Mouse (Mus musculus) embryonic facial prominence, embryonic 12.5 days (tissue): ENCODE measurements around the gene Atg10. TPM values are rescaled to one million over a fixed set of nuclear protein-coding genes. Genes with fewer than 3 reads are reported as not detected.

Experiments
- ATAC-seq: fragments of 200-750 bp; cut with Nextera tagmentation; 2 replicates; pipeline ENCODE4 v1.8.0; 2017; ENCODE audit not compliant: insufficient number of reproducible peaks, insufficient read depth, low FRiP score, low TSS enrichment
- H3K27ac ChIP-seq: fragments of 300-500 bp; sonication (generic); 2 replicates; pipeline ENCODE4 v1.5.1; 2016; ENCODE audit warnings: mild to moderate bottlenecking
- H3K27me3 ChIP-seq: fragments of 300-500 bp; sonication (generic); 2 replicates; pipeline ENCODE4 v1.6.1; 2016; ENCODE audit warnings: mild to moderate bottlenecking, moderate library complexity
- H3K36me3 ChIP-seq: fragments of 300-500 bp; sonication (generic); 2 replicates; pipeline ENCODE4 v1.6.1; 2016; ENCODE audit warnings: mild to moderate bottlenecking
- H3K4me1 ChIP-seq: fragments of 300-500 bp; sonication (generic); 2 replicates; pipeline ENCODE4 v1.6.1; 2016
- H3K4me2 ChIP-seq: fragments of 300-500 bp; sonication (generic); replicated peaks from 2 replicates; pipeline ENCODE4 v1.6.1; 2016; ENCODE audit warnings: mild to moderate bottlenecking, moderate library complexity
- H3K4me3 ChIP-seq: fragments of 300-500 bp; sonication (generic); 2 replicates; pipeline ENCODE4 v1.5.1; 2016; ENCODE audit warnings: mild to moderate bottlenecking
- H3K9ac ChIP-seq: fragments of 300-500 bp; sonication (generic); 2 replicates; pipeline ENCODE4 v1.6.1; 2016; ENCODE audit warnings: mild to moderate bottlenecking, moderate library complexity
- H3K9me3 ChIP-seq: fragments of 300-500 bp; sonication (generic); 2 replicates; pipeline ENCODE4 v1.6.1; 2016; ENCODE audit warnings: mild to moderate bottlenecking, moderate library complexity
- WGBS: fragments of 180-500 bp; shearing (Covaris S2); methylation state at CpG from one replicate; pipeline ENCODE4 v1.1.7; 2016; 5-methylcytosine and 5-hydroxymethylcytosine counted together
- polyA plus RNA-seq: library from polyadenylated mRNA; unstranded; fragments of >200 nt; fragmentation: Nextera tagmentation; extraction: Ambion mirVana; gene quantifications from 2 replicates; pipeline ENCODE4 v1.2.1, GENCODE M21; 2016

The Atg10 gene
- polyA plus RNA-seq, 1 experiment from 2014 or later, result 19.9 TPM

DNA sequence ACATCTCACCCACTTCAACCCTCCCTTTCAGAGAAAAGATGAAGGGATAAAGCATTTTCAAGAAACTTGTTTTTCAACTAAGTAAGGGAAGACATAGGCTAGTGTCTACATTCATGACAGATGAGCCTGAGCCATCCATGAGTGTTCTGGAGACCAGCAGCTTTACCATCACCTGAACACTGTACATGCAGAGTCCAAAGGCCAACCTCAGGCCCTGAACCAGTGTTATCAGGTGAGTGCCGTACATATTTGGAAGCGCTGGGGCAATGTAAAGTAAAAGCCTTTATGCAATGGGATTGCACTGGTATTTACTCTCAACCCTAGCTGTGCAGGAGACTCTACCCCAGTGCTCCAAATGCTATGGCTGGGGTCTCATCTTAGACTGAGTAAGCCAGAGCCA lies 66.8 kb downstream of the Atg10 start:
- H3K4me1 ChIP-seq, result no peaks in the 10 kb centered on the region
- no peaks in the 10 kb centered on the region for H3K36me3 ChIP-seq
- ATAC-seq, result no peak
- H3K27ac ChIP-seq, result no peak overlapping the region
- WGBS, result 92% methylated on average over 2 of the region's 2 CpGs
- H3K9ac ChIP-seq, result no peak overlapping the region
- H3K9me3 ChIP-seq, result no peaks in the 10 kb centered on the region
- H3K4me2 ChIP-seq, result no peak overlapping the region
- H3K27me3 ChIP-seq, result no peaks in the 10 kb centered on the region
- H3K4me3 ChIP-seq, result no peak overlapping the region

DNA sequence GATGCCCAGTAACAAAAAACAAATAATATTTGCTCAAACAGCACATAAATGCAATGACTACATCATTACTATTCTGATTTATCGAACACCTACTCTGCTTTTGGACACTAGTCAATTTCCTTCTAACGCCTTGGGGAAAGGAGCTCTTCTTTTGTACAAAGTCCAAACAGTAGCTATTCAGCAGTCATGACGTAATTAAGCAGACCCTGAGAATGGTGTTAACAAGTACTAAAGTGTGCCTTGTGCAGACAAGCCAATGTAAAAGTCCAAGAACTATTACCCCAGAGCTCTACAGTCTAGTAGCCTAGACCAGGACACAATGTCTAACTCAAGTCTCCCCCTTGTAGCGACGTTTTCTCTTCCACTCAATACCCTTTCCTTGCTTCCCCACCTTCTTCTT lies 67.5 kb downstream of the Atg10 start:
- no peaks in the 10 kb centered on the region for H3K27me3 ChIP-seq
- H3K9me3 ChIP-seq, result no peaks in the 10 kb centered on the region
- H3K4me2 ChIP-seq, result no peak overlapping the region
- no peak overlapping the region for H3K9ac ChIP-seq
- H3K4me1 ChIP-seq, result no peaks in the 10 kb centered on the region
- 87% methylated on average over 5 of the region's 5 CpGs for WGBS
- no peaks in the 10 kb centered on the region for H3K36me3 ChIP-seq
- H3K27ac ChIP-seq, result no peak overlapping the region
- no peak for ATAC-seq
- no peak overlapping the region for H3K4me3 ChIP-seq

DNA sequence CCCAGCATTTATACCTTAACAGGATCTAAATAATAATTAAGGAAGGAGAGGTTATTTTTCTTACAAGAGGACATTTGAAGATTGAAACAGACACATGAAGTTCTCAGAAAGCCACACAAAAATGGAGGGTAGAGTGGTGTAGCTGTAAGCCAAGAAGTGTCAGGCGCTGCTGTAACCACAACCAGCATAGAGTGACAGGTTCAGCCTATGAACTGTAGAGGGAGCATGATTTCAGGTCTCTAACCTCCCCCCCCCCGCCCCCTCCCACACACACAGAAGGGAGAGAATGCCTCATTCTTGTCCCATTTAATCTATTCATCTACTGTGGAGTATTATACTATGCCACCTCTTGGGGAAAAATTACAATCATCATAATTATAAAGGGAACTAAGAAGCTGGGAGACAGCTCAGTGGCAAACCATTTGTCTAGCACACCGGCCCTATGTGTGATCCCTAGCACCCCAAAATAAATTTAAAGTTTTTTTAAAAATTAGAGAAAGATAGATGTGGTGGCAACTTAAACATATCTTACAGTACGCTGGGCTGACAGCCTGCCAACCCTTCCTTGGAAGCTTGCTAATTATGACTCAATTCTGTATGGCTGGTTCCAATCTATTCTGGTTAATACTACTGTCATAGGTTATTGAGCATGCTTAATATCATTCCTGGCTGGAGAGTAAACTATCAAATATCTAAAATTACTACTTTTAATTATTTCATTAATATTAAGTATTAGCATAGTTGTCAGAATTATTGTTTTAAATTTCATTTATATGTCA lies 68.2 kb downstream of the Atg10 start:
- WGBS, result 82% methylated on average over 4 of the region's 4 CpGs
- no peaks in the 10 kb centered on the region for H3K9me3 ChIP-seq
- H3K9ac ChIP-seq, result no peak overlapping the region
- H3K27ac ChIP-seq, result no peak overlapping the region
- ATAC-seq, result no peak
- H3K4me3 ChIP-seq, result no peak overlapping the region
- H3K27me3 ChIP-seq, result no peaks in the 10 kb centered on the region
- no peaks in the 10 kb centered on the region for H3K4me1 ChIP-seq
- no peaks in the 10 kb centered on the region for H3K36me3 ChIP-seq
- no peak overlapping the region for H3K4me2 ChIP-seq

DNA sequence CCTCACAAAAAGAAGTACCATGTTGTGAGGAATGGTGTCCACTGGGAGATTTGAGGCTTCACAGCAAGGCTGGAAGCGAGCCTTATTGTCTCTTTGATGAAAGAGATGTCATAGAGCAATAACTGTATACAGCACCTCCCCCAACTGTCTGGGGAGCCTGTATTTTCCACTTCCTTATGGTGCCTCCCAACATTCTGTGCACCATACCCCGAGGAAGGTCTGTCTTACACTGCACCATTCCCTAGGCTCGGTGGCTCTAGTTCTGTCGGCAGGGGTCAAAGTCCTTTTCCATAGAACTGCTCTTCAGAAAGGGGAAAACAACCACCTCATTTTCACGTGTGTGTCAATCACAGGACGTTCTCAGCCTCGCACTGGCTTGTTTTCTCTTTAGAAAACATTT lies 69.1 kb downstream of the Atg10 start:
- H3K27me3 ChIP-seq, result no peaks in the 10 kb centered on the region
- no peak overlapping the region for H3K4me2 ChIP-seq
- no peaks in the 10 kb centered on the region for H3K36me3 ChIP-seq
- H3K4me3 ChIP-seq, result no peak overlapping the region
- ATAC-seq, result no peak
- H3K9me3 ChIP-seq, result no peaks in the 10 kb centered on the region
- H3K27ac ChIP-seq, result no peak overlapping the region
- 85% methylated on average over 7 of the region's 7 CpGs for WGBS
- H3K9ac ChIP-seq, result no peak overlapping the region
- H3K4me1 ChIP-seq, result no peaks in the 10 kb centered on the region

DNA sequence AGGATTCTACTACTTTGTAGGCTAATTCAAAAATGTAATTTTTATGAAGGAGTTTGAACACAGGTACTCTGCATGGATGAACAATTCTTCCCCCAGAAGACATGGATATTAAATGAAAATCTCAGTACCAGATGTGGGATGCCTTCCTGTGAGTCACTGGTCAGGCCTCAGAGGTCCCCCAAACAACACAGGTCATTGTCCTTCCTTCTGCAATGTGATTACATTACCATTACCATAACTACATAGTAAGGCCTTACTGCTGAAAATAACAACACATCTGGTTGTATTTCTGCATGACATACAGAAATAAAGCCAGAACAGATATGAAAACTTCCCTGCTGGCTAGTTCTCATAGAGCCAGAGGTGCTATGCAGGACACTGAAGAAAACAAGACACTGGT lies 87.4 kb downstream of the Atg10 start:
- Histone ChIP-seq H3K27ac (no peak overlapping the region), H3K36me3 (no peaks in the 10 kb centered on the region), H3K4me2 (no peak overlapping the region), H3K9me3 (no peaks in the 10 kb centered on the region), H3K9ac (no peak overlapping the region), H3K4me1 (0 out of 2 replicates have a peak, but pooled peaks cover 8% of the 10 kb centered on the region), H3K27me3 (no peaks in the 10 kb centered on the region), H3K4me3 (no peak overlapping the region)
- ATAC-seq, result no peak

DNA sequence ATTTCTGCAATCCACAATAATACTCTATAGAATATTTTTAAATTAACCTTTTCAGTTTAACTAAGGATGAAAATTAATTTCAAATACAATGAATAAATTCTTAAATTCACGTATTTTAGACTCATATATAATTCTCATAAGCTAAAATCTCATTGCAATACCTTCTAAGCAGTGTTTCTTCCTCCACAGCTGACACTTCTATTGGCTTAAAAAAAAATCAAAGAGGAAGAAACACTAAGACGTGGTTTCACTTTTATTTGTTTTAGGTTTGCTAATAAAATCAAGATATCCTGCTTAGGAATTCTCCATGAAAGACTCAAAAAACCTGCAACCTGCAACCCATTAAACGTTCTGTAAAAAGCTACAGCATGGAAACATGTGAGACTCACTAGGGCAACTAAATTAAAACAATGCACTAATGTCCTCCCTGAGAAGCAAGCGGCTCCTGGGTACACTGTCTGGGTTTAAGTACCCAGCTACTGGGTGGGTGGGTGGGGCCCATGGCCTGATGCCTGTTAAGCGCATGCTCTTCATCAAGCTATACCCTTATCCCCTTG lies 90.4 kb downstream of the Atg10 start:
- no peaks in the 10 kb centered on the region for H3K36me3 ChIP-seq
- no peaks in the 10 kb centered on the region for H3K9me3 ChIP-seq
- no peak for ATAC-seq
- H3K27me3 ChIP-seq, result no peaks in the 10 kb centered on the region
- WGBS, result 34% methylated on average over 5 of the region's 5 CpGs
- no peak overlapping the region for H3K4me3 ChIP-seq
- H3K4me2 ChIP-seq, result no peak overlapping the region
- H3K27ac ChIP-seq, result no peak overlapping the region
- peaks cover 13% of the 10 kb centered on the region; the same call in 1 of the 2 replicates for H3K4me1 ChIP-seq
- H3K9ac ChIP-seq, result no peak overlapping the region

DNA sequence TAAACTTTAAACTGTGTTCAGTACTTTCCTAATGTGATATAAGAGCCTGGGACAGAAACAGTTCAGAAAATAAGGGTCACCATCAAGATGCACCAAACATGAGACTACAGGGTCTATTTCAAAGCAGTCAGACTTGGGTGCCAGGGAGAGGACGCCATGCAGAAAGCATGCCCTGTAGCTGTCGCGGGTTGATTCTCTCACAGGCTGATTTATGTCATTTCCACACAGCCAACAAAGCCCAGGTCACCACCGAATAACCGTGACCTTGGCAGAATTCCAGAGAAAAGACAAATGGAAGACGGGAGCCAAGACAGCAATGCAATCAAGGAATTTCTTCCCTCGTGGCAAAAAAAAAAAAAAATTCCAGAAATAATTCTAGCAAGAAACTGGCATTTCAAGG lies 94.7 kb downstream of the Atg10 start:
- H3K4me1 ChIP-seq, result peaks cover 8% of the 10 kb centered on the region; the same call in 1 of the 2 replicates
- no peaks in the 10 kb centered on the region for H3K36me3 ChIP-seq
- H3K9me3 ChIP-seq, result no peaks in the 10 kb centered on the region
- H3K4me3 ChIP-seq, result no peak overlapping the region
- WGBS, result 47% methylated on average over 7 of the region's 7 CpGs
- no peak overlapping the region for H3K4me2 ChIP-seq
- no peak overlapping the region for H3K27ac ChIP-seq
- ATAC-seq, result no peak
- no peaks in the 10 kb centered on the region for H3K27me3 ChIP-seq
- no peak overlapping the region for H3K9ac ChIP-seq

DNA sequence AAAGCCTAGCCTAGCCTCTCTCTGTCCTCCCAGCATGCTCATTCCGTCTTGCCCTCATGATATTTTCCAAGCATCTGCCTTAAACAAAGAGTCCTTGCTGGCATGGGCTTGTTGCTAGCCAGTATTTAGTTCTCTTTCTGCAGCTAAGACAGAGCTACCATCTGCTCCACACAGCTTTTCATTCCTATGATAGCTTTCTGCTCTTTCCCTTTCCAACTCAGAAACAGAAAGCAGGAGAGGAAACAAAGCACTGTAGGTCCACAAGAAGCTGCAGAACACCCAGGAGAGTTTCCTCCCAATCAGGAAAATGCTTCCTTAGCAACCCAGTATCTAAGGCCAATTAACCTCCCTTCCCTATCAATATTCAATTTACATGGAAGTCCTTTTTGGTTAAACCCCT lies 95.2 kb downstream of the Atg10 start:
- no peak overlapping the region for H3K4me2 ChIP-seq
- H3K36me3 ChIP-seq, result no peaks in the 10 kb centered on the region
- H3K27me3 ChIP-seq, result no peaks in the 10 kb centered on the region
- ATAC-seq, result no peak
- peaks cover 8% of the 10 kb centered on the region; the same call in 1 of the 2 replicates for H3K4me1 ChIP-seq
- no peak overlapping the region for H3K27ac ChIP-seq
- no peaks in the 10 kb centered on the region for H3K9me3 ChIP-seq
- H3K4me3 ChIP-seq, result no peak overlapping the region
- no peak overlapping the region for H3K9ac ChIP-seq
- 51% methylated on average over 1 of the region's 1 CpGs for WGBS

DNA sequence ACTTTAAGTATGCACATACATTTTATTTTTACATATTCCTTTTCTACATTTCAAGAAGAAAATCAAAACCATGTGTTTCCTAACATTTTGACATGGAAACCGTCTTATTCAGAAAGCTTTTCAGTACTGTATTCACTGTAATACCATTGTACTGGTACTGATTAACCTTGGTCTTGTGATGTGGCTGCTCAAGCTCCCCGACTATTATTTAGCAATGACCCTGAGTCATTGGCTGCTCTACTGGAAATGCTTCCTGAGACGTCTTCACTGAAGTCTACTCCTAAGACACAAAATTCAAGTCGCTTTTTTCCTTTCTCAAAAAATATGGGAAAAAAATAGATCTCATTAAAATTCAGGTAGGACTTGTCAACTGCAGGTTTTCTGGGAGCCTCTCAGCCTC lies 105.6 kb downstream of the Atg10 start:
- Histone ChIP-seq H3K9ac (no peak overlapping the region), H3K9me3 (peaks cover 4% of the 10 kb centered on the region; the same call in 1 of the 2 replicates), H3K27me3 (no peaks in the 10 kb centered on the region), H3K36me3 (no peaks in the 10 kb centered on the region), H3K4me3 (no peak overlapping the region), H3K4me1 (no peaks in the 10 kb centered on the region), H3K4me2 (no peak overlapping the region), H3K27ac (no peak overlapping the region)
- 51% methylated on average over 4 of the region's 4 CpGs for WGBS
- no peak for ATAC-seq

DNA sequence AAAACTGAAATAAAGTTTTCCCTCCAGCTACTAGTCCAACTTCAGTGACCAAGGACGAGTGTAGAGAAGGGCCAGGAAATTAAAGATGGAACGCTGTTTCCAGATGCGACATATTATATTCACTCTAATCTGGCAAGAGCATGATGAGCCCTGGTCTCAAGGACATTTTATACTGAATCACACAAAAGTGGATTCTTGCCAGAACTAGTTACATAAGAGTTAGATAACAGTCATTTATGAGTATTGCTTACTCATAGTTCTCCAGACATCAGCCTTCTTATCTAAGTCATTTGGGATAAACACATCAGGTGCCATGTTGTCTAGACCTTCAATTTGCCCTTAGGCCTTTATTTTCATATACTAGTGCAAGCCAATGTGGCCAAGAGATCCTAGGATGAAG lies 108.9 kb downstream of the Atg10 start:
- H3K27ac ChIP-seq, result no peak overlapping the region
- H3K4me1 ChIP-seq, result no peaks in the 10 kb centered on the region
- no peak for ATAC-seq
- peaks cover 4% of the 10 kb centered on the region; the same call in 1 of the 2 replicates for H3K9me3 ChIP-seq
- H3K4me2 ChIP-seq, result no peak overlapping the region
- no peak overlapping the region for H3K4me3 ChIP-seq
- no peak overlapping the region for H3K9ac ChIP-seq
- WGBS, result 88% methylated on average over 3 of the region's 3 CpGs
- no peaks in the 10 kb centered on the region for H3K27me3 ChIP-seq
- H3K36me3 ChIP-seq, result no peaks in the 10 kb centered on the region

DNA sequence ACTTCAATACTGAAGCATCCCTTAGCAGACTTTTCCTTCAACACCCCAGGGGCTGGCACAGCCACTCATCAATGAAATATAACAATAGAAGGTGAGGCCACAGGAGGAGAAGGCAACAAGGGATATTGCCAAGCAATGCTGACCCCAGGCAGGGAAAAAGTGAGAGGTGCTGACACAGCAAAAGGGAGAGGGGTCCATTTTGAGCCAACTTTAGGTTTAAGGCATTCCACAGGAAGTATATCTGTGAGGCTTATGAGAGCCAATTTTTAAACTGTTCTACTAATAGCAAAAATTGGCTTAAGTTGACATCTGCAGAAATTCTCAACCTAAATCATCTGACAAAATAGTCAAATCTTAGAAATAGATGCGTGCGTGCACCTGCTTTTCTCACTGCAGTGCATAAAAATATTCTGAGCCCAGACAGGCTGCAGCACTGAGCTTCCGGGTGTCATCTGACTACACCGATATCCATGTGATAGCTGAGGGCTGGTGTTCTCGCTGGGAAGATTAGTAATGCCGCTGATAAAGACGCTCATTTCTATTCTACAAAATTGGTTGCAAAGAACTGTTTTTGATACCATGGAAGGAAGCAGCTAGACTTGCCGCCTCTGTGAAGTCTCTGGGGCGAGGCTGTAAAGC lies 116.3 kb downstream of the Atg10 start:
- no peak overlapping the region for H3K4me3 ChIP-seq
- H3K9me3 ChIP-seq, result no peaks in the 10 kb centered on the region
- ATAC-seq, result no peak
- no peaks in the 10 kb centered on the region for H3K4me1 ChIP-seq
- no peaks in the 10 kb centered on the region for H3K36me3 ChIP-seq
- no peaks in the 10 kb centered on the region for H3K27me3 ChIP-seq
- no peak overlapping the region for H3K4me2 ChIP-seq
- WGBS, result 95% methylated on average over 9 of the region's 9 CpGs
- no peak overlapping the region for H3K27ac ChIP-seq
- no peak overlapping the region for H3K9ac ChIP-seq

DNA sequence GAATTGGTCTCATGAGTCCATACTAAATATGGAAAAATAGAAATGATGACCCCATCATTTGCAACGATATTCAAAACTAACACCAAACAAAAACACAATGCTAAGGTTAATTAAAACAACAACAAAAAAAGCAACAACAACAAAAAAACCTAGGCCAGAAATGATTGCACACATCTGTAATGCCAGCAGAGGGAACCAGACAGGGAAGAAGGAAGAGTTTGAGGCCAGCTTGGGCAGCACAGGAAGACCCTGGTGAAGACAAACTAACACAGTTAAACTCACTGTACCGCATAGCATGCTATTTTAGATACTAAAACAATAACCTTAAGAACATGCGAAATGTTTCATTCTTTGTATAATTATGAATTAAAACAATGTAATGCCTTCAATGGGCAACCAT lies 121.5 kb downstream of the Atg10 start:
- Histone ChIP-seq H3K4me2 (no peak overlapping the region), H3K9ac (no peak overlapping the region), H3K27me3 (no peaks in the 10 kb centered on the region), H3K4me1 (no peaks in the 10 kb centered on the region), H3K36me3 (no peaks in the 10 kb centered on the region), H3K9me3 (no peaks in the 10 kb centered on the region), H3K27ac (no peak overlapping the region), H3K4me3 (no peak overlapping the region)
- WGBS, result 87% methylated on average over 3 of the region's 3 CpGs
- no peak for ATAC-seq
